Mouse (Mus musculus) hindbrain, embryonic 14.5 days (tissue): ENCODE data around the gene Lmbr1. TPM values are rescaled to one million over a fixed set of nuclear protein-coding genes. Genes with fewer than 3 reads are reported as not detected.
A peak's percentile ranks its signal among the peaks of the same experiment; 100 is the strongest.
"Not testable (repeated sequence)": the region's sequence is repeated elsewhere in the genome, so short reads cannot be mapped to it uniquely, and the experiment has no call there.

Source experiments
- ATAC-seq: fragments of 200-750 bp; cut with Nextera tagmentation; 2 replicates; pipeline ENCODE4 v1.8.0; 2017; ENCODE audit warnings: moderate number of reproducible peaks, mild to moderate bottlenecking, moderate TSS enrichment, moderate library complexity; ENCODE audit not compliant: low FRiP score
- DNase-seq: peaks from one replicate; pipeline ENCODE4 v3.0.0-alpha.2; 2015; ENCODE audit warnings: low spot score
- H3K27ac ChIP-seq: fragments of 300-500 bp; sonication (generic); 2 replicates; pipeline ENCODE4 v1.5.1; 2014; ENCODE audit warnings: mild to moderate bottlenecking, moderate library complexity
- H3K27me3 ChIP-seq: fragments of 300-500 bp; sonication (generic); 2 replicates; pipeline ENCODE4 v1.6.1; 2014; ENCODE audit warnings: mild to moderate bottlenecking, low read length, mixed read lengths; ENCODE audit not compliant: control insufficient read depth, insufficient read depth
- H3K36me3 ChIP-seq: fragments of 300-500 bp; sonication (generic); replicated peaks from 2 replicates; pipeline ENCODE4 v1.6.1; 2014; ENCODE audit not compliant: control insufficient read depth, insufficient read depth
- H3K4me1 ChIP-seq: fragments of 300-500 bp; sonication (generic); replicated peaks from 2 replicates; pipeline ENCODE4 v1.6.1; 2014; ENCODE audit warnings: antibody characterized with exemption, low read length, mixed read lengths; ENCODE audit not compliant: control insufficient read depth, insufficient read depth
- H3K4me2 ChIP-seq: fragments of 300-500 bp; sonication (generic); replicated peaks from 2 replicates; pipeline ENCODE4 v1.6.1; 2014; ENCODE audit warnings: mild to moderate bottlenecking, moderate library complexity
- H3K4me3 ChIP-seq: fragments of 300-500 bp; sonication (generic); replicated peaks from 2 replicates; pipeline ENCODE4 v1.5.1; 2014; ENCODE audit warnings: mild to moderate bottlenecking, low read length
- H3K9ac ChIP-seq: fragments of 300-500 bp; sonication (generic); 2 replicates; pipeline ENCODE4 v1.6.1; 2014
- H3K9me3 ChIP-seq: fragments of 300-500 bp; sonication (generic); 2 replicates; pipeline ENCODE4 v1.6.1; 2016; ENCODE audit warnings: low read length; ENCODE audit not compliant: control insufficient read depth
- WGBS: fragments of 180-500 bp; shearing (Covaris S2); extraction: QIAGEN DNeasy Blood & Tissue Kit; methylation state at CpG from one replicate; pipeline ENCODE4 v1.1.7; 2014; 5-methylcytosine and 5-hydroxymethylcytosine counted together
- polyA plus RNA-seq: library from polyadenylated mRNA; unstranded; fragments of >200 nt; fragmentation: Nextera tagmentation; extraction: Ambion mirVana; gene quantifications from 2 replicates; pipeline ENCODE4 v1.2.1, GENCODE M21; 2014

The Lmbr1 gene
- 42.2 and 44.4 TPM in 2 replicates for polyA plus RNA-seq

- WGBS = under 1% methylated on average over 40 of the region's 40 CpGs
- no peaks in the 10 kb centered on the region for H3K27me3 ChIP-seq
- peak; percentile 99 for ATAC-seq
- H3K9me3 ChIP-seq = 0 out of 2 replicates have a peak, but pooled peaks cover 5% of the 10 kb centered on the region
- peak within 1 kb of the TSS; percentile 83 for H3K4me2 ChIP-seq
- peak; percentile 97 for DNase-seq
- H3K4me3 ChIP-seq = peak within 1 kb of the TSS; percentile 75
- peak within 1 kb of the TSS; percentile 86 for H3K9ac ChIP-seq
- H3K4me1 ChIP-seq = peaks cover 13% of the 10 kb centered on the region
- H3K36me3 ChIP-seq = no peaks in the 10 kb centered on the region
- H3K27ac ChIP-seq = peak within 1 kb of the TSS; percentile 86
Measured at GRCm38 (mm10) chr5:29378298-29379036, at the start of gene Lmbr1. Lmbr1 (minus strand) TSS chr5:29378390.

- not testable (repeated sequence) for H3K4me3 ChIP-seq, H3K27ac ChIP-seq, H3K9ac ChIP-seq, H3K36me3 ChIP-seq, H3K4me2 ChIP-seq, H3K27me3 ChIP-seq, DNase-seq, H3K9me3 ChIP-seq, H3K4me1 ChIP-seq, ATAC-seq
- WGBS = 63% methylated on average over 3 of the region's 3 CpGs
Measured at GRCm38 (mm10) chr5:29423330-29423729, 45.1 kb upstream of the Lmbr1 start.

- H3K9me3 ChIP-seq = peaks cover 6% of the 10 kb centered on the region; the same call in 1 of the 2 replicates
- no peak overlapping the region for H3K4me3 ChIP-seq
- no peak overlapping the region for H3K27ac ChIP-seq
- H3K4me2 ChIP-seq = no peak overlapping the region
- WGBS = 87% methylated on average over 3 of the region's 3 CpGs
- no peaks in the 10 kb centered on the region for H3K27me3 ChIP-seq
- no peak overlapping the region for H3K9ac ChIP-seq
- no peak for DNase-seq
- no peaks in the 10 kb centered on the region for H3K36me3 ChIP-seq
- ATAC-seq = no peak
- H3K4me1 ChIP-seq = no peaks in the 10 kb centered on the region
Measured at GRCm38 (mm10) chr5:29413041-29413440, 34.9 kb upstream of the Lmbr1 start.

- Histone ChIP-seq H3K9me3 (no peaks in the 10 kb centered on the region), H3K4me2 (no peak overlapping the region), H3K9ac (no peak overlapping the region), H3K4me3 (no peak overlapping the region), H3K27me3 (no peaks in the 10 kb centered on the region), H3K4me1 (no peaks in the 10 kb centered on the region), H3K27ac (no peak overlapping the region), H3K36me3 (no peaks in the 10 kb centered on the region)
- ATAC-seq (no peak), DNase-seq (no peak)
Measured at GRCm38 (mm10) chr5:29410854-29411253, 32.7 kb upstream of the Lmbr1 start.

- no peak overlapping the region for H3K4me2 ChIP-seq
- ATAC-seq (no peak), DNase-seq (no peak)
- H3K27me3 ChIP-seq = no peaks in the 10 kb centered on the region
- no peaks in the 10 kb centered on the region for H3K36me3 ChIP-seq
- H3K9me3 ChIP-seq = no peaks in the 10 kb centered on the region
- no peak overlapping the region for H3K9ac ChIP-seq
- whole genome bisulfite sequencing = 71% methylated on average over 4 of the region's 4 CpGs
- H3K4me1 ChIP-seq = no peaks in the 10 kb centered on the region
- no peak overlapping the region for H3K4me3 ChIP-seq
- H3K27ac ChIP-seq = no peak overlapping the region
Measured at GRCm38 (mm10) chr5:29398427-29398826, 20.2 kb upstream of the Lmbr1 start.

GRCm38 (mm10) chr5:29388944-29389765, 11.0 kb upstream of the Lmbr1 start:
- WGBS = 21% methylated on average over 15 of the region's 15 CpGs
- no peaks in the 10 kb centered on the region for H3K36me3 ChIP-seq
- H3K9ac ChIP-seq = no peak overlapping the region
- peak; percentile 53; the same call in 1 of the 2 replicates for ATAC-seq
- H3K9me3 ChIP-seq = no peaks in the 10 kb centered on the region
- no peak overlapping the region for H3K27ac ChIP-seq
- no peaks in the 10 kb centered on the region for H3K27me3 ChIP-seq
- H3K4me1 ChIP-seq = no peaks in the 10 kb centered on the region
- no peak overlapping the region for H3K4me3 ChIP-seq
- peak; percentile 80 for DNase-seq
- no peak overlapping the region for H3K4me2 ChIP-seq

- Histone ChIP-seq H3K4me1 (no peaks in the 10 kb centered on the region), H3K4me2 (no peak overlapping the region), H3K9me3 (no peaks in the 10 kb centered on the region), H3K9ac (no peak overlapping the region), H3K36me3 (no peaks in the 10 kb centered on the region), H3K27ac (no peak overlapping the region), H3K27me3 (no peaks in the 10 kb centered on the region), H3K4me3 (no peak overlapping the region)
- WGBS = 51% methylated on average over 7 of the region's 7 CpGs
- DNase-seq (no peak), ATAC-seq (no peak)
Measured at GRCm38 (mm10) chr5:29388181-29388943, 10.2 kb upstream of the Lmbr1 start.

- ATAC-seq = no peak
- Histone ChIP-seq H3K36me3 (no peaks in the 10 kb centered on the region), H3K27me3 (no peaks in the 10 kb centered on the region), H3K4me2 (no peak overlapping the region), H3K27ac (no peak overlapping the region), H3K9me3 (no peaks in the 10 kb centered on the region), H3K9ac (no peak overlapping the region), H3K4me3 (no peak overlapping the region), H3K4me1 (no peaks in the 10 kb centered on the region)
- DNase-seq = no peak
- 71% methylated on average over 1 of the region's 1 CpGs for WGBS
Measured at GRCm38 (mm10) chr5:29387591-29387990, 9.4 kb upstream of the Lmbr1 start.

GRCm38 (mm10) chr5:29382776-29383175, 4.6 kb upstream of the Lmbr1 start:
- WGBS = 78% methylated on average over 1 of the region's 1 CpGs
- Histone ChIP-seq H3K9me3 (no peaks in the 10 kb centered on the region), H3K4me1 (peaks cover 7% of the 10 kb centered on the region), H3K36me3 (no peaks in the 10 kb centered on the region), H3K4me3 (no peak overlapping the region), H3K27ac (no peak overlapping the region), H3K4me2 (no peak overlapping the region), H3K27me3 (no peaks in the 10 kb centered on the region), H3K9ac (no peak overlapping the region)
- ATAC-seq (no peak), DNase-seq (no peak)
